In genomic region chr8:34269848-34270247, GRCm38 (mm10) we compare ENCODE assay signal across 25 mouse cellular contexts.
"Had no signal": no experiment of that assay in that cellular context is flagged by ENCODE, and none has a peak within 500 bp of the region (broad histone marks: within the 10 kb centered on the region; RNA-seq: fewer than 3 reads in every experiment).

No protein-coding gene starts in this region.

- ATAC-seq: hindbrain, embryonic 16.5 days; inflammation-experienced regulatory T-cells, adult 6 months; liver, embryonic 12.5 days had no signal

- H3K27me3 ChIP-seq: heart, embryonic 12.5 days; hindbrain, embryonic 12.5 days; kidney, embryonic 15.5 days; limb, embryonic 13.5 days; limb, embryonic 15.5 days; liver, embryonic 12.5 days had no signal

- H3K4me2 ChIP-seq: heart, embryonic 12.5 days; hindbrain, embryonic 12.5 days; hindbrain, embryonic 14.5 days; kidney, embryonic 15.5 days; limb, embryonic 13.5 days; limb, embryonic 15.5 days; liver, embryonic 12.5 days had no signal

- DNase-seq: gastrocnemius, adult 2 months; gastrocnemius, postnatal 10 days; gastrocnemius, postnatal 25 days; heart, postnatal 10 days; heart, postnatal 4 days; kidney, adult 11 months; kidney, adult 2 months; kidney, adult 9 months; kidney, postnatal 14 days; layer of hippocampus, postnatal 36 days; left cerebral cortex, postnatal 4 days had no signal

- H3K27ac ChIP-seq: gastrocnemius, adult 2 months; heart, adult 2 months; heart, embryonic 10.5 days; hindbrain, embryonic 10.5 days; hindbrain, embryonic 12.5 days; hindbrain, embryonic 14.5 days; kidney, embryonic 15.5 days; kidney, postnatal 0 days; limb, embryonic 13.5 days; limb, embryonic 15.5 days; liver, embryonic 12.5 days; liver, embryonic 14.5 days had no signal

- H3K4me3 ChIP-seq: gastrocnemius, adult 2 months; heart, adult 2 months; heart, embryonic 10.5 days; heart, embryonic 12.5 days; hindbrain, embryonic 10.5 days; hindbrain, embryonic 12.5 days; kidney, embryonic 15.5 days; limb, embryonic 13.5 days; limb, embryonic 15.5 days; liver, embryonic 12.5 days had no signal

- H3K4me1 ChIP-seq: heart, embryonic 10.5 days; heart, embryonic 12.5 days; hindbrain, embryonic 10.5 days; hindbrain, embryonic 12.5 days; kidney, embryonic 15.5 days; limb, embryonic 13.5 days; limb, embryonic 15.5 days; liver, embryonic 12.5 days had no signal

- H3K9me3 ChIP-seq: heart, embryonic 10.5 days; kidney, embryonic 15.5 days; limb, embryonic 13.5 days; limb, embryonic 15.5 days; liver, embryonic 12.5 days had no signal

- H3K36me3 ChIP-seq: heart, embryonic 10.5 days; heart, embryonic 12.5 days; hindbrain, embryonic 10.5 days; hindbrain, embryonic 12.5 days; kidney, embryonic 15.5 days; limb, embryonic 13.5 days; limb, embryonic 15.5 days; liver, embryonic 12.5 days had no signal

- H3K9ac ChIP-seq: heart, embryonic 12.5 days; hindbrain, embryonic 12.5 days; hindbrain, embryonic 14.5 days; kidney, embryonic 15.5 days; limb, embryonic 13.5 days; limb, embryonic 15.5 days; liver, embryonic 12.5 days; liver, embryonic 14.5 days had no signal
